Mouse (Mus musculus) hindbrain, embryonic 14.5 days (tissue): ENCODE results near the gene H2-M10.6. TPM values are rescaled to one million over a fixed set of nuclear protein-coding genes. Genes with fewer than 3 reads are reported as not detected.

Experiments
- ATAC-seq: fragments of 200-750 bp; cut with Nextera tagmentation; 2 replicates; pipeline ENCODE4 v1.8.0; 2017; ENCODE audit warnings: moderate number of reproducible peaks, mild to moderate bottlenecking, moderate TSS enrichment, moderate library complexity; ENCODE audit not compliant: low FRiP score
- DNase-seq: peaks from one replicate; pipeline ENCODE4 v3.0.0-alpha.2; 2015; ENCODE audit warnings: low spot score
- H3K27ac ChIP-seq: fragments of 300-500 bp; sonication (generic); 2 replicates; pipeline ENCODE4 v1.5.1; 2014; ENCODE audit warnings: mild to moderate bottlenecking, moderate library complexity
- H3K27me3 ChIP-seq: fragments of 300-500 bp; sonication (generic); 2 replicates; pipeline ENCODE4 v1.6.1; 2014; ENCODE audit warnings: mild to moderate bottlenecking, low read length, mixed read lengths; ENCODE audit not compliant: control insufficient read depth, insufficient read depth
- H3K36me3 ChIP-seq: fragments of 300-500 bp; sonication (generic); replicated peaks from 2 replicates; pipeline ENCODE4 v1.6.1; 2014; ENCODE audit not compliant: control insufficient read depth, insufficient read depth
- H3K4me1 ChIP-seq: fragments of 300-500 bp; sonication (generic); replicated peaks from 2 replicates; pipeline ENCODE4 v1.6.1; 2014; ENCODE audit warnings: antibody characterized with exemption, low read length, mixed read lengths; ENCODE audit not compliant: control insufficient read depth, insufficient read depth
- H3K4me2 ChIP-seq: fragments of 300-500 bp; sonication (generic); replicated peaks from 2 replicates; pipeline ENCODE4 v1.6.1; 2014; ENCODE audit warnings: mild to moderate bottlenecking, moderate library complexity
- H3K4me3 ChIP-seq: fragments of 300-500 bp; sonication (generic); replicated peaks from 2 replicates; pipeline ENCODE4 v1.5.1; 2014; ENCODE audit warnings: mild to moderate bottlenecking, low read length
- H3K9ac ChIP-seq: fragments of 300-500 bp; sonication (generic); 2 replicates; pipeline ENCODE4 v1.6.1; 2014
- H3K9me3 ChIP-seq: fragments of 300-500 bp; sonication (generic); 2 replicates; pipeline ENCODE4 v1.6.1; 2016; ENCODE audit warnings: low read length; ENCODE audit not compliant: control insufficient read depth
- WGBS: fragments of 180-500 bp; shearing (Covaris S2); extraction: QIAGEN DNeasy Blood & Tissue Kit; methylation state at CpG from one replicate; pipeline ENCODE4 v1.1.7; 2014; 5-methylcytosine and 5-hydroxymethylcytosine counted together
- polyA plus RNA-seq: library from polyadenylated mRNA; unstranded; fragments of >200 nt; fragmentation: Nextera tagmentation; extraction: Ambion mirVana; gene quantifications from 2 replicates; pipeline ENCODE4 v1.2.1, GENCODE M21; 2014

Gene H2-M10.6
- polyA plus RNA-seq, 1 experiment from 2014 or later: not detected

GRCm38 (mm10) chr17:36836874-36837647, 25.1 kb downstream of the H2-M10.6 start, which contains the start of gene Trim26:
Gene Trim26, plus strand, starts transcription at chr17:36837134.
- Histone ChIP-seq H3K4me3 (peak within 1 kb of the TSS; percentile 70), H3K4me2 (peak within 1 kb of the TSS; percentile 70), H3K9me3 (no peaks in the 10 kb centered on the region), H3K9ac (peak within 1 kb of the TSS; percentile 76), H3K27me3 (no peaks in the 10 kb centered on the region), H3K36me3 (no peaks in the 10 kb centered on the region; the same call in 1 of the 2 replicates), H3K27ac (peak within 1 kb of the TSS; percentile 86), H3K4me1 (peaks cover 20% of the 10 kb centered on the region)
- peak; percentile 98 for ATAC-seq
- under 1% methylated on average over 58 of the region's 58 CpGs for WGBS
- DNase-seq: peak; percentile 98

- no peaks in the 10 kb centered on the region; the same call in 1 of the 2 replicates for H3K36me3 ChIP-seq
- H3K4me1 ChIP-seq: peaks cover 20% of the 10 kb centered on the region
- H3K27ac ChIP-seq: no peak overlapping the region
- WGBS: 86% methylated on average over 5 of the region's 5 CpGs
- H3K4me3 ChIP-seq: no peak overlapping the region
- no peak for ATAC-seq
- no peak for DNase-seq
- H3K27me3 ChIP-seq: no peaks in the 10 kb centered on the region
- no peaks in the 10 kb centered on the region for H3K9me3 ChIP-seq
- no peak overlapping the region for H3K9ac ChIP-seq
- H3K4me2 ChIP-seq: no peak overlapping the region
Measured at GRCm38 (mm10) chr17:36839001-36839400, 27.0 kb downstream of the H2-M10.6 start.

- H3K36me3 ChIP-seq: no peaks in the 10 kb centered on the region; the same call in 1 of the 2 replicates
- H3K27ac ChIP-seq: no peak overlapping the region
- H3K9me3 ChIP-seq: no peaks in the 10 kb centered on the region
- DNase-seq (no peak), ATAC-seq (no peak)
- no peak overlapping the region for H3K9ac ChIP-seq
- H3K4me3 ChIP-seq: no peak overlapping the region
- H3K4me1 ChIP-seq: peaks cover 20% of the 10 kb centered on the region
- no peak overlapping the region for H3K4me2 ChIP-seq
- H3K27me3 ChIP-seq: no peaks in the 10 kb centered on the region
- 87% methylated on average over 3 of the region's 3 CpGs for WGBS
Measured at GRCm38 (mm10) chr17:36839931-36840330, 28.0 kb downstream of the H2-M10.6 start.

GRCm38 (mm10) chr17:36840961-36841445, 29.0 kb downstream of the H2-M10.6 start:
- peaks cover 17% of the 10 kb centered on the region for H3K4me1 ChIP-seq
- H3K9me3 ChIP-seq: no peaks in the 10 kb centered on the region
- H3K27ac ChIP-seq: no peak overlapping the region
- H3K27me3 ChIP-seq: no peaks in the 10 kb centered on the region
- no peak overlapping the region for H3K4me2 ChIP-seq
- DNase-seq (no peak), ATAC-seq (no peak)
- H3K4me3 ChIP-seq: no peak overlapping the region
- no peak overlapping the region for H3K9ac ChIP-seq
- H3K36me3 ChIP-seq: no peaks in the 10 kb centered on the region; the same call in 1 of the 2 replicates

- no peak overlapping the region for H3K9ac ChIP-seq
- no peak for DNase-seq
Measured at GRCm38 (mm10) chr17:36843696-36844095, 31.7 kb downstream of the H2-M10.6 start.

GRCm38 (mm10) chr17:36844286-36844719, 32.3 kb downstream of the H2-M10.6 start:
- no peaks in the 10 kb centered on the region for H3K9me3 ChIP-seq
- no peaks in the 10 kb centered on the region for H3K27me3 ChIP-seq
- H3K36me3 ChIP-seq: peaks cover 11% of the 10 kb centered on the region
- no peaks in the 10 kb centered on the region for H3K4me1 ChIP-seq
- H3K4me2 ChIP-seq: no peak overlapping the region
- no peak overlapping the region for H3K4me3 ChIP-seq
- DNase-seq (no peak), ATAC-seq (no peak)
- no peak overlapping the region for H3K9ac ChIP-seq
- H3K27ac ChIP-seq: no peak overlapping the region

More at GRCm38 (mm10) chr17:36843696-36844095, 31.7 kb downstream of the H2-M10.6 start:
- ATAC-seq: no peak
- Histone ChIP-seq H3K4me3 (no peak overlapping the region), H3K4me1 (no peaks in the 10 kb centered on the region; the same call in 1 of the 2 replicates), H3K27ac (no peak overlapping the region), H3K9me3 (no peaks in the 10 kb centered on the region), H3K27me3 (no peaks in the 10 kb centered on the region), H3K4me2 (no peak overlapping the region), H3K36me3 (peaks cover 11% of the 10 kb centered on the region)
- 83% methylated on average over 7 of the region's 7 CpGs for WGBS

- H3K27me3 ChIP-seq: no peaks in the 10 kb centered on the region
- no peak overlapping the region for H3K4me3 ChIP-seq
- no peak overlapping the region for H3K9ac ChIP-seq
- WGBS: 76% methylated on average over 1 of the region's 1 CpGs
- no peak overlapping the region for H3K27ac ChIP-seq
- DNase-seq (no peak), ATAC-seq (no peak)
- H3K4me1 ChIP-seq: no peaks in the 10 kb centered on the region
- H3K9me3 ChIP-seq: no peaks in the 10 kb centered on the region
- no peak overlapping the region for H3K4me2 ChIP-seq
- H3K36me3 ChIP-seq: peaks cover 11% of the 10 kb centered on the region
Measured at GRCm38 (mm10) chr17:36844725-36845124, 32.8 kb downstream of the H2-M10.6 start.

- Histone ChIP-seq H3K4me1 (no peaks in the 10 kb centered on the region), H3K9ac (no peak overlapping the region), H3K36me3 (peaks cover 46% of the 10 kb centered on the region), H3K27ac (no peak overlapping the region), H3K9me3 (no peaks in the 10 kb centered on the region), H3K4me3 (no peak overlapping the region), H3K27me3 (no peaks in the 10 kb centered on the region), H3K4me2 (no peak overlapping the region)
- DNase-seq: no peak
- ATAC-seq: no peak
- 85% methylated on average over 5 of the region's 5 CpGs for WGBS
Measured at GRCm38 (mm10) chr17:36848911-36849310, 36.9 kb downstream of the H2-M10.6 start.

GRCm38 (mm10) chr17:36849992-36850391, 38.0 kb downstream of the H2-M10.6 start:
- WGBS: 93% methylated on average over 2 of the region's 2 CpGs
- H3K4me2 ChIP-seq: no peak overlapping the region
- no peaks in the 10 kb centered on the region for H3K9me3 ChIP-seq
- no peaks in the 10 kb centered on the region for H3K4me1 ChIP-seq
- DNase-seq (no peak), ATAC-seq (no peak)
- no peak overlapping the region for H3K4me3 ChIP-seq
- no peak overlapping the region for H3K27ac ChIP-seq
- no peak overlapping the region for H3K9ac ChIP-seq
- H3K27me3 ChIP-seq: no peaks in the 10 kb centered on the region
- H3K36me3 ChIP-seq: peaks cover 57% of the 10 kb centered on the region
